Mouse (Mus musculus): ENCODE measurements around the gene Pinlyp.

DNA sequence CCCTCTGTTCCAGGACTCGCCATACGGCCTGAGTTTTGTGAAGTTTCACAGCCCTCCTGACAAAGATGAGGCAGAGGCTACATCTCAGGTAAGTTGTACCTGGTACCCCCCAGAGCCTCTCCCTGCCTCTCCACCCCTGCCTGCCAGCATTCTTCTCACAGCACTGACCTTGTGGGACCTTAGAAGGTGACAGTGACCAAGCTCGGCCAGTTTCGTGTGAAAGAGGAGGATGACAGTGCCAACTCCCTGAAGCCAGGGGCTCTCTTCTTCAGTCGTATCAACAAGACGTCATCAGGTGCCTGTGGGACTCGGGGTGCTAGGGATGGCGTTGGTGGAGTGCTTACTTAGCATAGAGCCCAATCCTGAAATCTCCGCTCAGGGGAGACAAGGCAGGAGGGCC is 20.3 kb upstream of the Pinlyp start:
- TF ChIP-seq TAL1 (IDR thresholded peaks at IDR 0.05; ENCODE audit: low read length) (no peak), GATA1 (IDR thresholded peaks at IDR 0.05; ENCODE audit: low read length) (no peak)
